ENCODE assay signal across 16 mouse cellular contexts in the genomic region with DNA sequence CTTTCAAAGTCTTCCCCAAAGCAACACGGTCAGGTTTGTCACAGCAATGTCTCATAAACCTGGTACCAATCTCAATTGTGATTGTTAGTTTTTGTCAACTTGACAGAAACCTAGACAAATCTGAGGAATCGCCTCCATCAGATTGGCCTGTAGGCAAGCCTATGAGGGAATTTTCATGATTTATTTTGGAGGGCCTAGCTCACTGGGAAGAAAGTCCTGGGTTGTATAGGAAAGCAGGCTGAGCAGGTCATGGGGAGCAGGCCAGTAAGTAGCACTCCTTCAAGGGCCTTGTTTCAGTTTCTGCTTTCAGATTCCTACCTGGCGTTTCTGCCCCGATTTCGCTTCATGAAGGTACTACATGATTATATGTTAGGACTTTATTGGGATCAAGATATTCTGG.
"Had no signal": no experiment of that assay in that cellular context is flagged by ENCODE, and none has a peak within 500 bp of the region (broad histone marks: within the 10 kb centered on the region; RNA-seq: fewer than 3 reads in every experiment).

No protein-coding gene starts in this region.

- H3K4me3 ChIP-seq: neural tube, embryonic 13.5 days; neural tube, embryonic 15.5 days; stomach, embryonic 15.5 days had no signal

- H3K27ac ChIP-seq: neural tube, embryonic 13.5 days; neural tube, embryonic 15.5 days; stomach, embryonic 15.5 days; stomach, postnatal 0 days had no signal

- H3K9me3 ChIP-seq: neural tube, embryonic 13.5 days; neural tube, embryonic 15.5 days; stomach, embryonic 15.5 days had no signal

- H3K4me2 ChIP-seq: neural tube, embryonic 13.5 days; neural tube, embryonic 15.5 days; stomach, embryonic 15.5 days had no signal

- H3K36me3 ChIP-seq: neural tube, embryonic 13.5 days; neural tube, embryonic 15.5 days; stomach, embryonic 15.5 days had no signal

- H3K27me3 ChIP-seq: neural tube, embryonic 13.5 days; neural tube, embryonic 15.5 days; stomach, embryonic 15.5 days had no signal

- DNase-seq: retina, postnatal 1 day; right cerebral cortex, adult 18-20 months; right cerebral cortex, postnatal 14 days; right cerebral cortex, postnatal 25 days; right cerebral cortex, postnatal 4 days; spleen, adult 18-20 months; thymus, adult 18-20 months; thymus, adult 2 months; thymus, postnatal 14 days; thymus, postnatal 25 days; thymus, postnatal 36 days; thymus, postnatal 4 days had no signal

- H3K9ac ChIP-seq: neural tube, embryonic 13.5 days; neural tube, embryonic 15.5 days; stomach, embryonic 15.5 days had no signal

- H3K4me1 ChIP-seq: neural tube, embryonic 13.5 days; neural tube, embryonic 15.5 days; stomach, embryonic 15.5 days had no signal
